Mouse (Mus musculus) cerebellum, postnatal 4 days (tissue): ENCODE measurements around the gene Wfikkn1.

Experiments used
- DNase-seq, 2 experiments: peaks; one replicate each; pipeline ENCODE4 v3.0.0; 2022; ENCODE audit warnings: low spot score in 2 of 2, mixed read lengths in 1 of 2

Wfikkn1 gene

DNA sequence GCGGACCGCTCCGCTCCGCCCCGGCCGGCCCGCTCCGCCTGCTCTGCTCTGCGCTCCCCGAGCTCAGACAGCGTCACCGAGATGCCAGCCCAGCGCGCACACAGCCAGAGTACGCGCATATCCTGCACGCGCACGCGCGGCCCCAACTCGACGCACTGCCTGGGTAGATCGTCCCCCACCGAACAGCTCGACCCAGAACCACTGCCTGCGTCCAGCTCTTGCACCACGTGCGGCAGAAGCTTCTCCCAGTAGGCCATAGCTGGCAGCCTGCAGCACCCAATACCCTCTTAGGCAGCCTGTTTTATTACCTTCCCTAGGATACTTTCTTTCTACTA lies 43.6 kb downstream of the Wfikkn1 start, which contains the start of gene Rhbdl1:
TSS of gene Rhbdl1 (minus strand) at position 220 of the 335 bp plus-strand sequence.
- peak; percentile 68 to 77 for DNase-seq

DNA sequence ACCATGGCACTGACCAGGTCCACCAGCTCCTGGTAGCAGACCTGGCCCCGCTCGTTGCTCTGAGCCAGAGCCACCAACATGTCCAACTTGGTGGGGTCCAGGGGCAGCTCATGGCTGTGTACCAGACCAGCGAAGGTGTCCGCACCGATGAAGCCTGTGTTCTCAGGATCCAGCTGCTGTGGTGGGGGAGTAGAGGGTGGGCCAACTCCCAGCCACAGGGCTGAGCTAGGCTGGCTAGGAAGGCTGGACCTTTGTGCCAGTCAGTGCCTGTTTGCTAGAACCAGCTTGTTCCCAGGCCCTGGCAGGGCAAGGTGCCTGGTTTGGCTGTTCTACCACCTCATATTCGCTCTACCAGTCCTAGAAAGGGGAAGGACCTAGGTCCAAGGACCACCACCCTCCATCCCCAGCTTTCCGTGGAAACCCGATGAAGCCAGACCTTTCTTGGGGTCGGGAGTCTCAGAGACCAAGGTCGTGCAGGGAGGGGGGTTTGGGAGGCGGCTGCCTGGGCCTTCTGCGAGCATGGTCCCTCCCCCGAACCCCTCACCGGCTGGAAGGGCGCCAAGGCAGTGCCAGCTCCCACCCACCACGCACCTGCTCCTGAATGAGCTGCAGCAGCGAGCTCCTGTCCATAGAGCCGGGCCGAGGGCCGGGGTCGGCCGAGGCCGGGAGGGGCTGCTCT lies 44.1 kb downstream of the Wfikkn1 start:
- peak in 1 of 2 experiments; percentile 26 for DNase-seq

DNA sequence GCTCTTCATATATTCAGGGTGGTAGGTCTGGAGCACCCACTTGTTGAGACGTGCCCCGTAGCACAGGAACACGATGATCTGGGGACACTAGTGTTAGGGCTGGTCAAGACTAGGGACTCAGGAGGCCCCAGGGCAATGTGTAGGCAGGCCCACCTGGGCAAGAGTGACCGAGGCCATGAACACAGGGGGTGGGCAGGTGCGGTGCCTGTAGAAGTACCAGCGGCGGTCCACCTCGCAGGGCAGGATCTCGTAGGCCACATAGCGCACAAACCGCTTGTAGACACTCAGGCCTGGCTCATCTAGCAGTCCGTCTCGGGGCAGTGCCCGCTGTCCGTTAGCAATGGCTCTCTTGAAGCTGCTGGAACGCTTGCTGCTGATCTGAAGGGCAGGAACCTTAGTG lies 44.8 kb downstream of the Wfikkn1 start:
- no peak for DNase-seq

DNA sequence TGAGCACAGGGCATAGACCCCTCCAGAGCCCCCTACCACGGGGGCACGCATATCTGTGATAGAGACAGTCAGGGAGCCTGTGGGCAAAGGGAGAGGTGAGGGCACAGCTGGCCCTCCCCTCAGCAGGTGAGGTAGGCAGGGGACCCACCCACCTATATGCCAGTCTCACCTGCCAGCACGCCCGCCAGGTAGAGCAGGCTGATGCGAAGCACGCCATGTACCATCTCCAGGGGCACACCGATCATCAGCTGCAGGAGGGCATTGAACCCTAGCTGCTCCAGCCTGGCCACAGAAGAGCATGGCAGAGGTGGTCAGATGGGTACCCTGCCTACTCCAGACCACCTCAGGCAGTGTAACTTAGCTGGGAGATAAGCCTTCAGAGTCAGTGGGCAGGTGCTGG lies 45.4 kb downstream of the Wfikkn1 start:
- DNase-seq: no peak

DNA sequence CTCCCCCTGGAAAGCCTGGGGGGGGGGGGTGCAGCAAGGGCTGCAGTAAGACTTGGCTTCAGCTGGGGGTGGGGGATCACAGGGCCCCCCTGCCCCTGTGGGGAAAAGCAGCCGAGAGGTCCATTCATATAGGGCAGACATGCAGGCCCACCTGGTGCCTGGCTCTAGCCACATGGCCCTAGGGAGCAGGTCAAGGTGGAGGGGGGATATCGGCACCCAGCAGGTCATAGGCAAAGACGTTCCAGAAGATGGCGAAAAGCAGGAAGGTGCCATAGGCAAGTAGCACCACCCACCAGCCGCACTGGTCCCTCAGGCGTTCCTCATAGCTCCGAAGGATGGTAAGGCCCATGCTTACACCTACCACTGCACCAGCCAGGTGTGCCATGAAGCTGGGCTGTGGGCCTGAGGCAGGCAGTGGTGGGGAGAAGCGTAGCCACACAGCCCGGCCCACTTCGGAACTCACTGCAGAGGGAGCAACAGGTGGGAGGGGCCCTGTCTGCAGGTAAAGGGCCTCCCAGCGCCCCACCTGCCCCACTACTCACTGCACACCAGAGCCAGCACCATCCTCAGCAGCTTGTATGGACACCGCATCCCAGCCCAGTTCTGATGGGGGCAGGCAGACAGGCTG lies 45.9 kb downstream of the Wfikkn1 start:
- no peak for DNase-seq

DNA sequence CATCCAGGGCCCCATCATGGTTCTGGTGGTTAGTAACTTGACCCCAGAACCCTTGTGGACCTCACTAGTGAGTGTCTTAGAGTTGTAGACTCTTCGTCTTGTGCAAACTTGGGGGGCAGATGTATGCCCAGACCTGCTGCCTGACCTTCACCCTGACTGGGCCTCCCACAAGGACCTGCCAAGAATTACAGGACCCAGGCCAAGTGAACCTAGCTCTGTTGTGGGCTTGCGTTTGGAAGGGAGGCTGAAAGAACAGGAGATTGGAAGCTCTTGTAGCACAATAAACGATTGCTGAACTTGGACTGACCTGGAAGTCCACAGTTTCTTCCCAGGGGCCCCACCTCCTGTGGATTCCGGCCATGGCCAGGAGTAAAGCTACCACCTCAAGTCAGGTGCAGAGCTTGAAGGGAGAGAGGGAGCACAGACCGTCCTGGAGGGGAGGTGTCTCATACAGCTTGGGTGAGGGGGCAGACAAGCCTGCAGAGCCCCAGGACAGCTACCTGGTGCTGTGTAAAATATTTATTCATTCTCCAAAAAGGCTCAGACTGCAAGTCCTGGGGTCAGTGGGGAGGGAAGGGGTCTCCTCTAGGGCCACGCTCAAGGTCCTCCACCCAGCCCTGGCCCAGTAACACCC lies 46.6 kb downstream of the Wfikkn1 start:
- no peak for DNase-seq

DNA sequence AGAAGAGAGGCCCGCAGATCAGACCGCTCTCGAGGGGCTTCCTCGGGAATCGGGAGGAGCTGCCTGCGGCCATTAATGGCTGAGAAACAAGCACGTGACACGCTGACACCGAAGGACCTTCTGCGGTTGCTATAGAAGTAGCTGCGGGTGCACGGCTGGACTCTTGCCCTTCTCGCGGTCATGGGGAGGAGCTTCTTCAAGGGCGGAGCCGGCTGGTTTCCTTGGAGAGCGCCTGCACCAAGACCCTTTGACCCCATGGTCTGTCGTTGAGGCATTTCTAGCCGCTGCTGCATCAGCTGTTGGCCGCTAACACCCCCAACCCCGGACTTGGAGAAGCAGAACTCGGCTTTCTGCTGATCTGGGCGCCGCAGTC lies 47.4 kb downstream of the Wfikkn1 start, which contains the start of gene Stub1:
TSS of gene Stub1 (minus strand) at position 114 of the 373 bp plus-strand sequence.
- peak; percentile 57 to 81 for DNase-seq

DNA sequence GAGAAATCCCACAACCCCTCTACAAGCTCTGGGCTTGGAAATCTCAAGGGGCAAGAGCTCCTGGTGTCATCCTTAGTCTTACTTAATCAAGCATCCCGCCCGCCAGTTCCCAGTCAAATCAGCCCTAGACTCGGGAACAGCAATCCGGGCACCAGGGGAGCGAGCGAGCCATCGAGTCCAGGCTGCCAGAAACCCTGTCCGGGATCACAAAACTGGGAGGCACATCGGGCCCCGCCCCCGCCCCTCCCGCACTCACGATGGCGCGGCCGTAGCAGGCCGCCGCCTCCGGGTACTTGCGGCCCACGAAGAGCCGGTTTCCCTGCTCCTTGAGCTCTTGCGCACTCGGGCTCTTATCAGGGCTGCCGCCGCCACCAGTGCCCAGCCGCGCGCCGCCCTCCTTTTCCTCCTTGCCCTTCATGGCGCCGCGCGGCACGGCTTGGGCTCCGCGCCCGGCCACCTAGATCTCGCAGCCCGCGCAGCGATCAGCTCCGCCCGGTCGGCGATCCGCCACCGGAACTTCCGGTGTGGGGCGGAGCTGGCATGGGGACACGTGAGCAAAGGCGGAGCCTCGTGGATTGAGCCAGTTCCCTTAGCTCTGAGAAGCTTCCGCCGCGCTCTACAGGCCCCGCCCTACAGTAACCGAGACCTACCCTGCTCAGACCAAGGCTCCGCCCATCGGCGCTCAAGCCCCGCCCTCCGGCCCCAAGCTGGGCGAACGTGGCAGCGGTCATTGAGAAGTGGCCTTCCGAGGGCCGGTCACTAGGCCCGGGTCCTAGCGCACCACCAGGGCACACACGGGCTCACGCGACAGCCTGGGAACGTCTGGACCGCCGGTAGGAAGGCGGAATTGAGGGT lies 48.0 kb downstream of the Wfikkn1 start:
- DNase-seq: peak; percentile 94 to 99

DNA sequence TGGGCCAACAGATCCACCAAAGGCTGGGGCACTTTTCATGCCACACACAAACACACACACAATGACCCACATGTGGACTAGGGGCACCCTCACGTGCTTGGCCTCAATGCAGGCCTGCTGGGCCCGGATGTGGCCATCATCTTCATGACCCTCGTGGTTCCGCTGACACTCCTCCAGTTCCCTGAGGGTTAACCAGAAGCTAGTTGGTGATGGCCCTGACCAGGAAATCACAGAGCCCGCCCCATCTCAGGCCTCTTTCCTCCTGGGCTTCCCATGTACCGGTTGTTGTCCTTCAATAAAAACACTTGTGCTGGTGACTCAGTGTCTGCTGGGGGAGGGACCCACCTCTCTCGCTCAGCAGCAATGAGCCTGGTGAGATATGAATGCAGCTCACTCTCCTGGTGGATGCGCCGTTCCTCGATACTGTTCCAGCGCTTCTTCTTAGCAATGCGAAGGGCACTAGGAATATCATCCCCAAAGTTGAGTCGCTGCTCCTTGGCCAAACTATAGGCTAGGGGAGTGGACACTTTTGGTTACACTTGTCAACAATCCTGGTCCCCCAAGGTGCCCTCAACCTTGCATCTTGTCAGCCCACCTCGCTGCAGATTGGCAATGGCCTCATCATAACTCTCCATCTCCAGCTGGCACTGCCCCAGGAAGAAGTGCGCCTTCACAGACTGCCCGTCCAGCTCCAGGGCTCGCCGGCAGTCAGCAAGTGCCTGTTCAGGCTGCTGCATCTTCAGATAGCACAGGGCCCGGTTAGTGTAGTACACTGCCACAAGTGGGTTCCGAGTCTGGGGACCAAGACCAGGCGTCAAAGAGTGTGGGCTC lies 49.0 kb downstream of the Wfikkn1 start:
- DNase-seq: peak in 1 of 2 experiments; percentile 43

DNA sequence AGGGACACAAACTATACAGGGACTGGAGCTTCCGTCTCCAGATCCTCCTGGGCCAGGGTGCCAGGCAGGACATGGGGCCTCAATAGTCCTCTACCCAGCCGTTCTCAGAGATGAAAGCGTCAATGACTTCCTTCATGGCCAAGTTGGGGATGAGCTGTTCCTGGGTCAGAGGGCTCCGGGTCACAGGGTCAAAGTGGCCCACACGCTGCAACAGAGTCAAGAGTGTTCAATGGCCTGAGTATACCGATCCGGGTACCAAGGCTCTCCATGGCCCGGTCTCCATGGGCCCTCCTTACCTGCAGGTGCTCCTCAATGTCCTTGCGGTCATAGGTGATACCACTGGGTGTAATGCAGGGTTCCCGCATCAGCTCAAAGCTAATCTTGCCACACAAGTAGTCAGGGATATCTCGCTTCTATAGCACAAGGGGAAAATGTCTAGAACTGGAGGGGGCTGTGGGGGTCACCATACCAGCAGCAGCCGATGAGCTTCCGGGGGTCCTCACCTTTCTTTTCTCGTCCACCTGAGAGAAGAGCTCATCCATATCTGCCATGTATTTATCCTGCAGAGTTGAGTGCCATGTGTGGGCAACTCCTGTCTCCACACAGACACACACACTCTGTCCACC lies 49.7 kb downstream of the Wfikkn1 start:
- no peak for DNase-seq

DNA sequence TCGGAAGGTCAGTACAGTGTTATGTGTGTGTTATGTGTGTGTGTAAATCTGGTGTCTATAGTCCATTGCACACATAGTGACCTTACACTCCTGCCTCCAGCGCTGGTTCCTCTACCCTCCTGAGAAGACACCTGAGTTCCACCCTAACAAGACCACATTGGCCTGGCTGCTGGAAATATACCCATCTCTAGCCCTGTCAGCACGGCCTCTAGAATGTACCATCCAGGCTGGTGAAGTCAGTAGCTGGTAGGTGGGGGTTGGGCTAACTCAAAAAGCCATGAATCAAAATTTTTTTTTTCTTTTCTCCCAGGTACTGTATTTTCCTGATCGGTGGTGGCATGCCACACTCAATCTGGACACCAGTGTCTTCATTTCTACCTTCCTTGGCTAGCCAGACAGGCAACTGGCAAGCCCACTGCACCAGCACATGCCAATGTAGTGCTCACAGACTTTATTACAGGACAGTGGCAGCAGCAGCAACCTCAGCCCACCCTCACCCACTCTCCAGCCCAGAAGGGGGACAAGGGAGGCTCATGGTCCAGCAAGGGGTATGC lies 50.4 kb downstream of the Wfikkn1 start:
- DNase-seq: no peak

DNA sequence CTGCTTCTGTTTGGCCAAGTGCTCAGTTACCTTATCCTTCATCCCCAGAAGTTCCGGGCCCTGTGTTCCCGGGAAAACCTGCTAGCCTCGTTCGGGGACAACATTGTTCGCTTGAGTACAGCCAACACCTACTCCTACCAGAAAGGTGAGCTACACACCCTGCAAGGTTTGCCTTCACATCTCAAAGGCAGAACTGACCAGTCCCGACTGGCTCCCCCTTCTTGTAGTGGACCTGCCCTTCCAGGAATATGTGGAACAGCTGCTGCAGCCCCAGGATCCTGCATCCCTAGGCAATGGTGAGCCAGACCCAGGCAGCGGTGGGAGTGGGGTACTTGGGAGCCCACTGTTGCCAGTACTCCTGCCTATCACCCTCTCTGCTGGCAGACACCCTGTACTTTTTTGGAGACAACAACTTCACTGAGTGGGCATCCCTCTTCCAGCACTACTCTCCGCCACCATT lies 51.1 kb downstream of the Wfikkn1 start:
- DNase-seq: no peak

DNA sequence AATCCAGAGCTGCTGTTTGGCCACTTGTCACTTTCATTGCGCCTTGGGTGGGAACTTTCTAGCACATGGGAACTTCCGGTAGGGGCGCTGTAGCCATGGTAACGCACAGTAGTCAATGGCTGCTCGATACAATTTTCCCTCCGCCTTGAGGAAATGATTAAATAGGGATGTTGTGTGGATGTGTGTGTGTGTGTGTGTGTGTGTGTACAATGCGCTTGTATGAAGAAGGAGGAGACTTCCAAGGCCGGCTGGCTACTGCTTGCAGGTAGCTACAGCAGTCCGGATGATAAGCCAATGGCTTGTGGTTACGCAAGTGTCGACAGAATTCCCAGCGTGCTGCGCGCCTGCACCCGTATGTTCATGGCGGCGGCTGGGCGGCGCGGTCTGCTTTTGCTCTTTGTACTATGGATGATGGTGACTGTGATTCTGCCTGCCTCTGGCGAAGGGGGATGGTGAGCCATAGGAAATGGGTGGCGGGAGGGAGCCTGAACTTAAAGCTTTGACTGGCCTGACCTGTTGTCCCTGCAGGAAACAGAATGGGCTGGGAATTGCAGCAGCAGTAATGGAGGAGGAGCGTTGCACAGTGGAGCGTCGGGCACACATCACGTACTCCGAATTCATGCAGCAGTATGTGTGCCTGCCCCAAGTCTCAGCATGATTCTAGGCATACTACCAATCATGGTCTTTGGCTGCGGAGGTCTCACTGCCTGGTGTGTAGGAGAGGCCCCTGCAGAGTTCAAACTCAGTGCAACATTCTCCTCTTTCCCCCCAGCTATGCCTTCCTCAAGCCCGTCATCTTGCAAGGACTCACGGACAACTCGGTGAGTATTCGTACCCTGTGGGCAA lies 51.7 kb downstream of the Wfikkn1 start, which contains the start of gene Jmjd8:
TSS of gene Jmjd8 (plus strand) at position 156 of the 846 bp plus-strand sequence.
- peak; percentile 68 to 77 for DNase-seq

DNA sequence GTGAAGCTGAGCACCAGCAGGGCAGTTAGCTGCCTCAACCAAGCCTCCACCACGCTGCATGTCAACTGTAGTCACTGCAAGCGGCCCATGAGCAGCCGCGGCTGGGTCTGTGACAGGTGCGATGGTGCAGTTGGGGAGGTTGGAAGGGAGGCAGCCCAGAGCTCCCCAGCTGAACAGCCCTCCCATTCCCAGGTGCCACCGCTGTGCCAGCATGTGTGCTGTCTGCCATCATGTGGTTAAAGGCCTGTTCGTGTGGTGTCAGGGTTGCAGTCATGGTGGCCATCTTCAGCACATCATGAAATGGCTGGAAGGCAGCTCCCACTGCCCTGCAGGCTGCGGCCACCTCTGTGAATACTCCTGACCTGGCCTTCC lies 52.4 kb downstream of the Wfikkn1 start:
- no peak for DNase-seq
